Mouse (Mus musculus) liver, postnatal 0 days (tissue): ENCODE results near the gene Ccdc78.

ENCODE experiments used
- CTCF ChIP-seq: sonication (generic); IDR thresholded peaks from 2 replicates; pipeline ENCODE4 v1.5.1; 2016; ENCODE audit warnings: antibody characterized with exemption, low read depth
- EP300 ChIP-seq: IDR thresholded peaks from 2 replicates; pipeline ENCODE4 v1.6.1; 2016; ENCODE audit warnings: antibody characterized with exemption, low read depth, mild to moderate bottlenecking

GRCm38 (mm10) chr17:25755086-25755485 lies 31.3 kb upstream of the Ccdc78 start:
- no peak for TF ChIP-seq CTCF
- TF ChIP-seq EP300, result no peak
